Mouse (Mus musculus) liver, postnatal 0 days (tissue): Measurements from ENCODE around the gene Fbxo41. TPM values are rescaled to one million over a fixed set of nuclear protein-coding genes. Genes with fewer than 3 reads are reported as not detected.
A peak's percentile ranks its signal among the peaks of the same experiment; 100 is the strongest.

Experiments used
- ATAC-seq: fragments of 200-750 bp; cut with Nextera tagmentation; 2 replicates; pipeline ENCODE4 v1.8.0; 2017; ENCODE audit warnings: mild to moderate bottlenecking, moderate library complexity
- DNase-seq: peaks from one replicate; pipeline ENCODE4 v3.0.0-alpha.2; 2016
- H3K27ac ChIP-seq: fragments of 300-500 bp; sonication (generic); 2 replicates; pipeline ENCODE4 v1.5.1; 2014; ENCODE audit warnings: antibody characterized with exemption, moderate library complexity, mild to moderate bottlenecking, low read depth
- H3K27me3 ChIP-seq: fragments of 300-500 bp; sonication (generic); 2 replicates; pipeline ENCODE4 v1.6.1; 2014; ENCODE audit warnings: low read length, control low read depth, mixed read lengths; ENCODE audit not compliant: insufficient read depth
- H3K36me3 ChIP-seq: fragments of 300-500 bp; sonication (generic); replicated peaks from 2 replicates; pipeline ENCODE4 v1.6.1; 2014; ENCODE audit warnings: mild to moderate bottlenecking, control low read depth, low read length, moderate library complexity, mixed read lengths; ENCODE audit not compliant: insufficient read depth
- H3K4me1 ChIP-seq: fragments of 300-500 bp; sonication (generic); 2 replicates; pipeline ENCODE4 v1.6.1; 2014; ENCODE audit warnings: antibody characterized with exemption, mild to moderate bottlenecking, control low read depth; ENCODE audit not compliant: insufficient read depth
- H3K4me2 ChIP-seq: fragments of 300-500 bp; sonication (generic); 2 replicates; pipeline ENCODE4 v1.6.1; 2014; ENCODE audit warnings: low read depth, mild to moderate bottlenecking, low read length, moderate library complexity, mixed read lengths
- H3K4me3 ChIP-seq: fragments of 300-500 bp; sonication (generic); 2 replicates; pipeline ENCODE4 v1.5.1; 2014; ENCODE audit warnings: low read depth, low read length
- H3K9ac ChIP-seq: fragments of 300-500 bp; sonication (generic); replicated peaks from 2 replicates; pipeline ENCODE4 v1.6.1; 2014; ENCODE audit warnings: mild to moderate bottlenecking, moderate library complexity
- H3K9me3 ChIP-seq: fragments of 300-500 bp; sonication (generic); 2 replicates; pipeline ENCODE4 v1.6.1; 2016; ENCODE audit warnings: mild to moderate bottlenecking, control low read depth, low read length, mixed read lengths
- CTCF ChIP-seq: sonication (generic); IDR thresholded peaks from 2 replicates; pipeline ENCODE4 v1.5.1; 2016; ENCODE audit warnings: antibody characterized with exemption, low read depth
- EP300 ChIP-seq: IDR thresholded peaks from 2 replicates; pipeline ENCODE4 v1.6.1; 2016; ENCODE audit warnings: antibody characterized with exemption, low read depth, mild to moderate bottlenecking
- WGBS: fragments of 180-500 bp; shearing (Covaris S2); extraction: QIAGEN DNeasy Blood & Tissue Kit; methylation state at CpG from one replicate; pipeline ENCODE4 v1.1.7; 2014; ENCODE audit not compliant: insufficient replicate concordance; 5-methylcytosine and 5-hydroxymethylcytosine counted together
- polyA plus RNA-seq: library from polyadenylated mRNA; unstranded; fragments of >200 nt; fragmentation: Nextera tagmentation; extraction: Ambion mirVana; gene quantifications from 2 replicates; pipeline ENCODE4 v1.2.1, GENCODE M21; 2015

Gene Fbxo41
- polyA plus RNA-seq, 1 experiment from 2014 or later = not detected

DNA sequence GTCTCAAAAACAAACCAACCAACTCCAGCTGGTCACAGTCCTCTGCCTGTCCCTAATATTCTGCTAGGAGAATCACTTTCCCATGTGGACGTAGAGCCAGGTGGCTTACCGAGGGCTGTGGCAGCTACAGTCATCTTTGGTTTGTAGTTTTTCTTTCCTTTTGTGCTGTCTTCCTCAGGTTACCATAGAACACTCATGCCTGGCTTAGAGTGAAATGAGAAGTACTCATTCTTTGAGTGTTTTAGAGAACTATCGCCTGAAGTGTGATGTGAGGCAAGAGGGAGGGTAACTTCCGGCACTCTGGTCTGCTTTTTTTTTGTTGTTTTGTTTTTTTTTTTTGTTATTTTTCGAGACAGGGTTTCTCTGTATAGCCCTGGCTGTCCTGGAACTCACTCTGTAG lies 68.9 kb downstream of the Fbxo41 start:
- Histone ChIP-seq H3K9me3 (no peaks in the 10 kb centered on the region), H3K27me3 (no peaks in the 10 kb centered on the region), H3K4me3 (peak overlapping the region; percentile 5; the same call in 1 of the 2 replicates), H3K4me1 (peaks cover 17% of the 10 kb centered on the region), H3K4me2 (peak overlapping the region; percentile 1; the same call in 1 of the 2 replicates), H3K9ac (no peak overlapping the region), H3K27ac (peak overlapping the region; percentile 71), H3K36me3 (peaks cover 3% of the 10 kb centered on the region; the same call in 1 of the 2 replicates)
- TF ChIP-seq CTCF = no peak
- TF ChIP-seq EP300 = no peak
- no peak for DNase-seq
- 50% methylated on average over 5 of the region's 5 CpGs for WGBS
- no peak for ATAC-seq

- Histone ChIP-seq H3K9me3 (no peaks in the 10 kb centered on the region), H3K4me3 (peak within 1 kb of the TSS; percentile 66), H3K36me3 (no peaks in the 10 kb centered on the region), H3K9ac (peak within 1 kb of the TSS; percentile 58), H3K27me3 (no peaks in the 10 kb centered on the region), H3K4me1 (peaks cover 17% of the 10 kb centered on the region), H3K4me2 (peak within 1 kb of the TSS; percentile 82), H3K27ac (no peak within 1 kb of the TSS)
- TF ChIP-seq EP300 (no peak), CTCF (no peak)
- peak; percentile 92 for DNase-seq
- ATAC-seq = peak; percentile 96
- whole genome bisulfite sequencing = 3% methylated on average over 38 of the region's 39 CpGs
Observed at GRCm38 (mm10) chr6:85431842-85432431, 70.9 kb downstream of the Fbxo41 start, which contains the start of gene Smyd5. Gene Smyd5, plus strand, starts transcription at chr6:85431989.

DNA sequence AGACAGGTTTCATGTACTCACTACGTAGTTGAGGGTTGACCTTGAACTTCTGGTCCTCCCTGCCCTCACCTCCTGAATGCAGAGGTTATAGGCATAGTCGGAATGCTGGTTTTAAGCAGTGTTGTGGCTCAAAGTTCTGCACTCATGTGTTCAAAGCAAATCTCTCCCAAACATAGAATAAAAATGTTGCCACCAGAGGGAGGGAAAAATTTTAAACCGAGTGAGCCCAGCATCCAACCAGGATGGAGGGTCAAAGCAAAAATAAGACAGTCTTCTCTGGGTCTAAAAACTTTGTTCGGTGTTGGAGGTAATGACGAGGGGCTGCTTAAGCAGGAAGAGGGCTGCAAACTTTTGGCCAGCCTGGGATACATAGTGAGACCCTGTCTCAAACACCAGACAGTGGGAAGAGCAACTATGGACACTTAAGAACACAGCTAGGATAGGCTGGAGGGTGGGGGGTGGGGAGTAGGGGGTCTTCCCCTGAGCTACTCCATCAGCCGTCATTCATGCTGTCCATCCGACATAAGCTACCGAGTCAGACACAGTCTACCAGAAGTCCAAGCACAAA lies 71.4 kb downstream of the Fbxo41 start:
- H3K9me3 ChIP-seq = no peaks in the 10 kb centered on the region
- peak overlapping the region; percentile 82 for H3K4me2 ChIP-seq
- H3K36me3 ChIP-seq = no peaks in the 10 kb centered on the region
- H3K27me3 ChIP-seq = no peaks in the 10 kb centered on the region
- peaks cover 17% of the 10 kb centered on the region for H3K4me1 ChIP-seq
- DNase-seq = no peak
- ATAC-seq = no peak; the same call in 1 of the 2 replicates
- 50% methylated on average over 8 of the region's 8 CpGs for WGBS
- H3K4me3 ChIP-seq = peak overlapping the region; percentile 66
- H3K27ac ChIP-seq = no peak overlapping the region
- H3K9ac ChIP-seq = peak overlapping the region; percentile 58; the same call in 1 of the 2 replicates
- no peak for TF ChIP-seq EP300
- TF ChIP-seq CTCF = no peak

DNA sequence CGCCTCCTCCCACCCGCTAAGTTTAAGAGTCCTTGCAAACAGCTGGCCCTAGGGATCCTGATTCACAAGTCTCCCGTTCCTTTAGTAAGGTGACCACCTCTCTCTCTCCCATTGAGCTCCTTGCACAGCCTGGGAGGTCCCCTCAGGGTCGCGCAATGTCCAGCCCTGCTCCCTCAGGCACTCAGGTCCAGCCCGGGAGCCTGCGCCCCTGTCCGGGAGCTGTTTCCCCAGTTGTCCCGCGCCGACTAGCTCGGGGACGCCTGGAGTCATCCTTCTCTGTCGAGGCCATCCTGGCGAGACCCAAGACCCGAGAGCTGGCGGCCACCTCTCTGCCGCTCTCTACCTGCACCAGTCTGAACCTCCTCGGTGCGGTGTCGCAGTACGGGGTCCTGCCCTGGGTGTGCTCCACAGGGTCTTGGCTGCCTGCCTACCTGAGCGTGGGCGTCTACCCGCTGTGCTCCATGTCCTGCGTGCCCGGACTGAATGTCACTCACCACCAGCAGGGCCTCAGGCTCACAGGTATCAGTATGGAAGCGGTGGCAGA lies 78.9 kb downstream of the Fbxo41 start, which contains the start of gene Noto:
TSS of gene Noto (plus strand) at position 51 of the 544 bp plus-strand sequence.
- no peak for ATAC-seq
- TF ChIP-seq EP300 (no peak), CTCF (no peak)
- Histone ChIP-seq H3K36me3 (no peaks in the 10 kb centered on the region), H3K4me1 (no peaks in the 10 kb centered on the region), H3K27me3 (peaks cover 13% of the 10 kb centered on the region), H3K4me3 (no peak within 1 kb of the TSS), H3K9me3 (no peaks in the 10 kb centered on the region), H3K4me2 (0 out of 2 replicates have a peak within 1 kb of the TSS, but pooled peaks have one; percentile 18), H3K27ac (no peak within 1 kb of the TSS), H3K9ac (no peak within 1 kb of the TSS)
- no peak for DNase-seq
- WGBS = 22% methylated on average over 28 of the region's 28 CpGs

Other genes starting within 250 kb of the Fbxo41 start
- gene Sfxn5, start 169.6 kb downstream of the Fbxo41 start, polyA plus RNA-seq = 3.1 and 3.3 TPM in 2 replicates
- gene Rab11fip5, start 128.4 kb downstream of the Fbxo41 start, polyA plus RNA-seq = 1.1 TPM in 2 replicates
- not detected in 2 replicates for gene Noto, start 79.1 kb downstream of the Fbxo41 start, polyA plus RNA-seq
- 9.6 and 11.3 TPM in 2 replicates for gene Smyd5, start 71.0 kb downstream of the Fbxo41 start, polyA plus RNA-seq
- gene Cct7, start 51.5 kb downstream of the Fbxo41 start, polyA plus RNA-seq = 146 and 157 TPM in 2 replicates
- gene Pradc1, start 51.0 kb downstream of the Fbxo41 start, polyA plus RNA-seq = 16.6 and 17.2 TPM in 2 replicates
- not detected in 2 replicates for gene Egr4, start 10.6 kb upstream of the Fbxo41 start, polyA plus RNA-seq
- 0.68 and 0.72 TPM in 2 replicates for gene Alms1, start 84.5 kb upstream of the Fbxo41 start, polyA plus RNA-seq
- gene Nat8f7, start 210.2 kb upstream of the Fbxo41 start, polyA plus RNA-seq = not detected in 2 replicates